Mouse (Mus musculus): ENCODE measurements around the gene Tprgl. TPM values are rescaled to one million over a fixed set of nuclear protein-coding genes. Genes with fewer than 3 reads are reported as not detected.

Tprgl gene
- polyA plus RNA-seq, 1 experiment from 2014 or later: 268 TPM

DNA sequence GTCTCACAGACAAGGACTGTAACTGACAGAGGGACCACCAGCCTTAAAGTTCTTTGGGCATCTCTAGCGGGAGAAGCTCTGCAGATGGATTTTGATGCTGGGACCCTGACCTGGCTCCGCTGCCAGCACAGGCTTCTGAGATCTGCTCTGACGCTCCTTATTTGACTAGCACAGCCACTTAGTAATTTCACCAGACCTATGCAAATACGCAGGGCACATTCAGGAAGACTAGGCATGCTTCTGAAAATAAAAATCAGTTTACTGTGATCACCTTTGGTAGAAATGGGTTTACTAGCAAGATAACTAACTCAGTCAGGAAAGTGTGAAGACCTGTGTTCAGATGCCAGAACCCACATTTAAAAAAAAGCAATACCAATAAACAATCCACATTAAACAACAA lies 28.6 kb downstream of the Tprgl start:
- H3K4me3 ChIP-seq (ENCODE audit: low read depth, low read length): no peak overlapping the region
- H3K36me3 ChIP-seq (ENCODE audit: insufficient read depth, low read length): no peaks in the 10 kb centered on the region
- H3K4me2 ChIP-seq (replicated peaks; ENCODE audit: low read depth, low read length): no peak overlapping the region
- H3K27me3 ChIP-seq (replicated peaks; ENCODE audit: insufficient read depth, low read length): no peaks in the 10 kb centered on the region
- ATAC-seq (no peak), DNase-seq (ENCODE audit: low spot score) (no peak)
- no peak for TF ChIP-seq CTCF (IDR thresholded peaks at IDR 0.05)
- no peaks in the 10 kb centered on the region for H3K9me3 ChIP-seq (ENCODE audit: low read length)
- H3K4me1 ChIP-seq (ENCODE audit: insufficient read depth, low read depth, low read length): no peaks in the 10 kb centered on the region
- no peak overlapping the region for H3K27ac ChIP-seq (ENCODE audit: low read length)
- WGBS: 56% methylated on average over 4 of the region's 4 CpGs
- H3K9ac ChIP-seq (replicated peaks; ENCODE audit: low read depth): no peak overlapping the region

DNA sequence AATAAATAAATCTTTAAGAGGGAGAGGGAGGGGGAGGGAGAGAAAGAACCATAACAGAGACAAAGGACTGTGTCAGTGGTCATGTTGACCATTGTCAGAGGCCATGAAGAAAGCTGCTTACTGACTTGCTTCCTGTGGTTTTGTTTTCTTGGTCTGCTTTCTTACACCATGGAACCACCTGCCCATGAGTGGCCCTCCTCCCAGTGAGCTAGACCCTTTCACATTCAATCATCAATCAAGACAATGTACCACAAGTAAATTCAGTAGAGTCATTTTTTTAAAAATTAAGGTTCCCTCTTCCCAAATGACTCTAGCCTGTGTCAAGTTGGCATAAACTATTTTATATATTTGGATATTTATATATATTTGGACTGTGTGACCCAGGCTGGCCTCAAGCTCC lies 30.5 kb downstream of the Tprgl start:
- Histone ChIP-seq H3K4me3 (ENCODE audit: low read depth, low read length) (no peak overlapping the region), H3K4me2 (replicated peaks; ENCODE audit: low read depth, low read length) (no peak overlapping the region), H3K27me3 (replicated peaks; ENCODE audit: insufficient read depth, low read length) (no peaks in the 10 kb centered on the region), H3K36me3 (ENCODE audit: insufficient read depth, low read length) (no peaks in the 10 kb centered on the region), H3K4me1 (ENCODE audit: insufficient read depth, low read depth, low read length) (no peaks in the 10 kb centered on the region), H3K9me3 (ENCODE audit: low read length) (no peaks in the 10 kb centered on the region), H3K27ac (ENCODE audit: low read length) (no peak overlapping the region), H3K9ac (replicated peaks; ENCODE audit: low read depth) (no peak overlapping the region)
- DNase-seq (ENCODE audit: low spot score): no peak
- no peak for ATAC-seq
- TF ChIP-seq EP300 (IDR thresholded peaks at IDR 0.05) (no peak), CTCF (IDR thresholded peaks at IDR 0.05) (no peak)

DNA sequence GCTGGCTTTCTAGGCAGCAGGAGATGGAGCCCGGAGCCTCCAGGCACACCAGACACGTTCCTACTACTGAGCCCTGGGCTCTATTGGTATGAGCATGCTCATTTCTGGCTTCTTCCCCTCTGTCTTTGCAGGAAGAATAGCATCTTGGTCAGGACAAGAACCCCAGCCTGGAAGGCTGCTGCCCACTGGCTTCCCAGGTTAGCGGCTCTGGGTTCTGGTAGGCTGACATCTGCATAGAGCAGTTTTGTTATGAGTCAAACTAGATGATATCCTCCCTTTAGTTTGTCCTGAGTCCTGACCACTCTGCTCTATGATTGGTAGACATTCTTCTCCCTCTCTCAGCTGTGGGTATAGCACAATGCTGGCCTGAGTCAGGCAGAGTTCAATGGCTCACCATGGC lies 33.2 kb downstream of the Tprgl start:
- no peak overlapping the region for H3K4me2 ChIP-seq (replicated peaks; ENCODE audit: low read depth, low read length)
- H3K4me1 ChIP-seq (ENCODE audit: insufficient read depth, low read depth, low read length): no peaks in the 10 kb centered on the region
- 69% methylated on average over 3 of the region's 3 CpGs for WGBS
- DNase-seq (ENCODE audit: low spot score): no peak
- H3K36me3 ChIP-seq (ENCODE audit: insufficient read depth, low read length): no peaks in the 10 kb centered on the region
- no peak overlapping the region for H3K9ac ChIP-seq (replicated peaks; ENCODE audit: low read depth)
- H3K9me3 ChIP-seq (ENCODE audit: low read length): no peaks in the 10 kb centered on the region
- H3K27ac ChIP-seq (ENCODE audit: low read length): no peak overlapping the region
- no peaks in the 10 kb centered on the region for H3K27me3 ChIP-seq (replicated peaks; ENCODE audit: insufficient read depth, low read length)
- H3K4me3 ChIP-seq (ENCODE audit: low read depth, low read length): no peak overlapping the region
- ATAC-seq: no peak
- TF ChIP-seq CTCF (IDR thresholded peaks at IDR 0.05) (no peak), EP300 (IDR thresholded peaks at IDR 0.05) (no peak)

DNA sequence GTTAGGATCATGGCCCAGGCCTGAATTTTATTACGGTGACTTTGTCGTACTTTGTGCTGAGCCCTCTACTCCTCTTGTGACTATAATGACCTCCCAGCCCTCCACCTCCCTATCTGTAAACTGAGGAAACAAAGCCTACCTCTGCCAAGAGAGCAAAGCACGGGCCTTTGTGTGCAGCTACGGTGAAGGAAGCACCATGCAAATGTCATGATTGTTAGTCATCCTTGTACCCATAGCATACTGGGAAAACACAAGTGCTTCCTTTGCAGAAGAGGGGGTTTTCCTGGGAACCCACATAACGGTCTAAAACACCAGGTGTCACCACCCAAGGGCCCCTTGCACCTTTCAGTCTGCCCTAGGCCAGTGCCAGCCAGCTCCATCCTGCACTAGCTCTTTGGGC lies 35.3 kb downstream of the Tprgl start:
- DNase-seq (ENCODE audit: low spot score) (no peak), ATAC-seq (no peak)
- 72% methylated on average over 5 of the region's 5 CpGs for WGBS
- Histone ChIP-seq H3K9ac (replicated peaks; ENCODE audit: low read depth) (no peak overlapping the region), H3K27ac (ENCODE audit: low read length) (no peak overlapping the region), H3K9me3 (ENCODE audit: low read length) (no peaks in the 10 kb centered on the region), H3K4me1 (ENCODE audit: insufficient read depth, low read depth, low read length) (no peaks in the 10 kb centered on the region), H3K4me3 (ENCODE audit: low read depth, low read length) (no peak overlapping the region), H3K36me3 (ENCODE audit: insufficient read depth, low read length) (no peaks in the 10 kb centered on the region), H3K27me3 (replicated peaks; ENCODE audit: insufficient read depth, low read length) (no peaks in the 10 kb centered on the region), H3K4me2 (replicated peaks; ENCODE audit: low read depth, low read length) (no peak overlapping the region)
- no peak for TF ChIP-seq EP300 (IDR thresholded peaks at IDR 0.05)
- no peak for TF ChIP-seq CTCF (IDR thresholded peaks at IDR 0.05)

DNA sequence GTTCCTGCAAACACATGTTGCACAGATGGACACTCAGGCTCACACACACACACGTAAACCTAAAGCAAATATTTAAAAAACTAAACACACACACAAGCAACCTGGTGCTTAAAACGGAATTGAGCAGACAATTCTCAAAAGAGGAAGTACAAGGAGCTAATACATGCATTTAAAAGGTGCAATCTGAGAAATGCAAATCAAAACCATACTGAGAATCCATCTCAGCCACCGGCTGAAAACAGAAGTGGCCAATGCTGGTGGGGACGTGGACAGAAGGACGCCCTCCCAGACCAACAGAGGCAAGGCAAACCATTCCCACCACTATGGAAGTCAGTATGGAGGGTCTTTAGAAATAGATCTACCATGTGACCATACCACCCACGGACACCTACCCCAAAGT lies 36.9 kb downstream of the Tprgl start:
- WGBS: 61% methylated on average over 6 of the region's 6 CpGs
- H3K27ac ChIP-seq (ENCODE audit: low read length): no peak overlapping the region
- H3K36me3 ChIP-seq (ENCODE audit: insufficient read depth, low read length): no peaks in the 10 kb centered on the region
- H3K9me3 ChIP-seq (ENCODE audit: low read length): no peaks in the 10 kb centered on the region
- H3K4me2 ChIP-seq (replicated peaks; ENCODE audit: low read depth, low read length): no peak overlapping the region
- H3K9ac ChIP-seq (replicated peaks; ENCODE audit: low read depth): no peak overlapping the region
- no peak for TF ChIP-seq EP300 (IDR thresholded peaks at IDR 0.05)
- no peak for TF ChIP-seq CTCF (IDR thresholded peaks at IDR 0.05)
- no peak overlapping the region for H3K4me3 ChIP-seq (ENCODE audit: low read depth, low read length)
- H3K27me3 ChIP-seq (replicated peaks; ENCODE audit: insufficient read depth, low read length): no peaks in the 10 kb centered on the region
- ATAC-seq (no peak), DNase-seq (ENCODE audit: low spot score) (no peak)
- no peaks in the 10 kb centered on the region for H3K4me1 ChIP-seq (ENCODE audit: insufficient read depth, low read depth, low read length)

DNA sequence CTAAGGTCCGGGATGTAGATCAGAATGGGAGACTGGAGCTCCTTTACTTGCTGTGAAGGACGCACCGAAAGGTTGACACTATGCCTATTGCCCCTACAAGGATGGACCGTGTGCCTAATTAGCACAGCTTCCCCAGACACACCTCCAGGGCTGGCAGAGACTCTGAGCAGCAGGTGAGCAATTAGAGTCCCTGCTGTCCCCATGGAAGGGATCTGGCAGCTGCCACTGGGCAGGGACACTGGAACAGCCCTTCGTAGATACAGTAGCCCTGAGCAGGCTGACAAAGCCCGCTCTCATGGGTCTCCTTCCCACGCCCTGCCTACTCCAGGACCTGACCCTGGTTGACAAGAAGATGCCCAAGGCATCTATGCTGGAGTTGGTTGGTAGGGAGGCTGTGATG lies 38.1 kb downstream of the Tprgl start:
- Histone ChIP-seq H3K9me3 (ENCODE audit: low read length) (no peaks in the 10 kb centered on the region), H3K36me3 (ENCODE audit: insufficient read depth, low read length) (no peaks in the 10 kb centered on the region), H3K27ac (ENCODE audit: low read length) (no peak overlapping the region), H3K4me3 (ENCODE audit: low read depth, low read length) (no peak overlapping the region), H3K4me1 (ENCODE audit: insufficient read depth, low read depth, low read length) (no peaks in the 10 kb centered on the region), H3K4me2 (replicated peaks; ENCODE audit: low read depth, low read length) (no peak overlapping the region), H3K9ac (replicated peaks; ENCODE audit: low read depth) (no peak overlapping the region), H3K27me3 (replicated peaks; ENCODE audit: insufficient read depth, low read length) (no peaks in the 10 kb centered on the region)
- ATAC-seq (no peak), DNase-seq (ENCODE audit: low spot score) (no peak)
- 67% methylated on average over 7 of the region's 7 CpGs for WGBS
- TF ChIP-seq CTCF (IDR thresholded peaks at IDR 0.05): no peak
- TF ChIP-seq EP300 (IDR thresholded peaks at IDR 0.05): no peak

DNA sequence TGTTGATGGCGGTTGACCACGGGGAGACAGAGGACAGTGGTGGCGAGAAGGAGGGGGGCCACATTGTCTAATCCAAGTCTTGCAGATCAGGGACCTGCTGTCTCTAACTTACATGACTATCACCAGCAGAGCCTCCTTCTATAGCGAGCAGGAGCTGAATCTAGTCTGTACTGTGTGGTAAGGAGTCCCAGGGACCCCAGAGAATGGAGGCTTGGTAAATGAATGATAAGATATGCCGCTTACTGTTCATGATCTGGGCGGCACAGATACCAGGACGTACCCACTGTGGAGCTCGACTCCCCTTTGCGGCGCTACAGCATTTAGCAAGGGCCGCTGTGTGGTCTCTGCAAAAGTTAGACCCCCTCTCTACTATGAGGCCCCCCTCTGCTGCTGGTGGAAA lies 38.7 kb downstream of the Tprgl start:
- DNase-seq (ENCODE audit: low spot score) (no peak), ATAC-seq (no peak)
- 75% methylated on average over 11 of the region's 11 CpGs for WGBS
- Histone ChIP-seq H3K9ac (replicated peaks; ENCODE audit: low read depth) (no peak overlapping the region), H3K4me1 (ENCODE audit: insufficient read depth, low read depth, low read length) (no peaks in the 10 kb centered on the region), H3K4me3 (ENCODE audit: low read depth, low read length) (no peak overlapping the region), H3K9me3 (ENCODE audit: low read length) (no peaks in the 10 kb centered on the region), H3K36me3 (ENCODE audit: insufficient read depth, low read length) (no peaks in the 10 kb centered on the region), H3K4me2 (replicated peaks; ENCODE audit: low read depth, low read length) (no peak overlapping the region), H3K27ac (ENCODE audit: low read length) (no peak overlapping the region), H3K27me3 (replicated peaks; ENCODE audit: insufficient read depth, low read length) (no peaks in the 10 kb centered on the region)
- no peak for TF ChIP-seq EP300 (IDR thresholded peaks at IDR 0.05)

All from lung, postnatal 0 days (tissue).